Mouse (Mus musculus): ENCODE measurements around the gene Hdgfl3. TPM values are rescaled to one million over a fixed set of nuclear protein-coding genes. Genes with fewer than 3 reads are reported as not detected.

The Hdgfl3 gene
- total RNA-seq, 2 experiments from 2014 or later = 1.3 to 2.6 TPM

- intact Hi-C loops (cut with DNase I) = loop anchor here (5.0 kb wide), 1 partner anchor 74 kb away; the partner anchor contains the start of gene 3110040N11Rik
- DNase-seq = no peak
- Histone ChIP-seq H3K4me3 (peak overlapping the region; percentile 83), H3K27ac (peak overlapping the region; percentile 75)
- no peak for TF ChIP-seq CTCF (IDR thresholded peaks at IDR 0.05)
Observed at GRCm38 (mm10) chr7:81861461-81861860, 72.8 kb downstream of the Hdgfl3 start.

- H3K4me3 ChIP-seq = peak overlapping the region; percentile 83
- no peak for TF ChIP-seq CTCF (IDR thresholded peaks at IDR 0.05)
- intact Hi-C loops (cut with DNase I) = loop anchor here (5.0 kb wide), 1 partner anchor 74 kb away; the partner anchor contains the start of gene 3110040N11Rik
- peak overlapping the region; percentile 75; the same call in 1 of the 2 replicates for H3K27ac ChIP-seq
- no peak for DNase-seq
Observed at GRCm38 (mm10) chr7:81860996-81861395, 73.3 kb downstream of the Hdgfl3 start.

DNA sequence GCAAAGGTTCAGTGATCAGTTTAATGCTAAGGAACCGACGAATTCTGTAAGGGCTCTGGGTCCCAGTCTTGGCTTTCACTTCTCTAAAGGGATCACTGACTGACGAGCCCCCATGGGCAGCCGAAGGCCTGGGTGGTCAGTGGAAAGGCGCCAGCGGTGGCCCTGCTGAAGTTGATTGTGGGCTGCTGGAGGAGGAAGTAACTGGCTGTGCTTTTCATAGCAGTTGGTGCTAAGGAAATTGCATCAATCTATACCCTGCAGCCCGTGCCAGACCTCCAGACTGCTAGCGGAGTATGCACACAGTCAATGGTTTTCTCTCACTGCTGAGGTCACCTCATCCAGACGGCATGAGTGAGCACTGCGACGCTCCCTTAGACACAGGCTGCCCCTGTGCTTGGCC lies 74.2 kb downstream of the Hdgfl3 start:
- intact Hi-C loops (cut with DNase I) = loop anchor here (5.0 kb wide), 1 partner anchor 73 kb away; the partner anchor contains the start of gene 3110040N11Rik
- TF ChIP-seq CTCF (IDR thresholded peaks at IDR 0.05) = no peak
- DNase-seq = peak; percentile 58
- H3K4me3 ChIP-seq = peak overlapping the region; percentile 83
- H3K27ac ChIP-seq = peak overlapping the region; percentile 82

- H3K4me3 ChIP-seq = peak within 1 kb of the TSS; percentile 83
- no peak for TF ChIP-seq CTCF (IDR thresholded peaks at IDR 0.05)
- intact Hi-C loops (cut with DNase I) = no loop called here
- peak; percentile 63 for DNase-seq
- H3K27ac ChIP-seq = peak within 1 kb of the TSS; percentile 82
Observed at GRCm38 (mm10) chr7:81858968-81859721, 75.1 kb downstream of the Hdgfl3 start, which contains the start of gene Tm6sf1. Tm6sf1 (plus strand) TSS chr7:81859001.

DNA sequence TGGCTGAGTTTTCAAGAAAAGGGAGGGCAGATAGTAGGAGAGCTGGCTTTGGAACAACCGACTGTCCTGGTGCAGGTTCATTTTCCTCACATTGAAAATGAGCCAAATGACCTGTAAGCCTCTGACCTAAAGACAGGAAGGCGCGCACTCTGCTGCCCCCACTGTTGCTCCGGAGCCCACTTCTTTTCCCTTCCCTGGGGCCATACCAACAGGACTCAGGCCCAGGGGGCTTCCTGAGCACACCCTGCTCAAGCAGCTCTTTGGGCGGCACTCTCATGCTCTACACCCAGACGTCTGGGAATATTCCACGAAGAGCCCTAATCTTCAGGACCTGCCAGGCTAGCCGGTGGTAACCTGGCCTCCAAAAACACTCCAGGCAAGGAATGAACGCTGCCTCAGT lies 76.0 kb downstream of the Hdgfl3 start:
- no peak for DNase-seq
- TF ChIP-seq CTCF (IDR thresholded peaks at IDR 0.05) = no peak
- Histone ChIP-seq H3K4me3 (peak overlapping the region; percentile 83), H3K27ac (peak overlapping the region; percentile 82; the same call in 1 of the 2 replicates)
- intact Hi-C loops (cut with DNase I) = no loop called here

DNA sequence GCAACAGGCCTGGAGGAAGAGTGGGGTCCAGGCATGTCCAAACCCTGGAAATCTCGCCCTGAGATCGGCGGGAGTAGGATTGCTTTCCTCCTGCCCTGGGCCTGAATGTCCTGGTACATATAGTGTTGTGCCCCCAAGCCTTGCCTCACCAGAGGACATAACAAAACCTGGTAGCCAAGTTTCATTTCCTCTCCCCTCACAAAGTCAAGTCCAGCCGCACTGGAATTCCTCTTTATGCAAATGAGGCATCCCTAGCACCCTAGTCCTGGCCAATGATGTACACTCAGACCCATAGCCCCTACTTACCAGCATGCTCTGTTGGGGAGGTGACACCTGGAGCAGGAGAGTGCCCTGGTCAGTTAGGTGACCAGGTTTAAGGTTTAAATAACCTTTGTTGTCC lies 78.1 kb downstream of the Hdgfl3 start:
- intact Hi-C loops (cut with DNase I) = no loop called here
- DNase-seq = no peak
- no peak for TF ChIP-seq CTCF (IDR thresholded peaks at IDR 0.05)
- H3K27ac ChIP-seq = no peak overlapping the region
- no peak overlapping the region for H3K4me3 ChIP-seq

DNA sequence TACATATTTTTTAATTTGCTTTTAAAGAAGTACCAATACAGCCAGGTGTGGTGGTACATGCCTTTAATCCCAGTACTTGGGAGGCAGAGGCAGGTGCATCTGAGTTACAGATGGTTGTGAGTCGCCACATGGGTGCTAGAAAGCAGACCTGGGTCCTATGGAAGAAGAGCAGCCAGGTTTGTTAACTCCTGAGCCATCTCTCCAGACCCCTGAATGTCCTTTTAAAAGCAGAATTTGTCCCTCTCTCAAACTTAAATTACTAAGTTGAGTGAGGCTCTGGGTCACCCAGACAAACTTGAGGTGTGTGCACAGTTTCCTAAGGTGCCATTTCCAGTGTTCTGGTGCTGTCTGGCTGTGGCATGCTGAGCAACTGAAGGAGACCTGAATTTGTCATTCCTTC lies 78.6 kb downstream of the Hdgfl3 start, which contains the start of gene Gm10160:
Gene Gm10160, minus strand, starts transcription at position 101 of the 400 bp plus-strand sequence.
- intact Hi-C loops (cut with DNase I) = no loop called here
- H3K4me3 ChIP-seq = no peak within 1 kb of the TSS
- H3K27ac ChIP-seq = no peak within 1 kb of the TSS

GRCm38 (mm10) chr7:81854568-81855307 lies 79.5 kb downstream of the Hdgfl3 start:
- no peak for DNase-seq
- intact Hi-C loops (cut with DNase I) = no loop called here
- no peak overlapping the region for H3K27ac ChIP-seq
- H3K4me3 ChIP-seq = no peak overlapping the region
- no peak for TF ChIP-seq CTCF (IDR thresholded peaks at IDR 0.05)

More for the DNA sequence above, 78.6 kb downstream of the Hdgfl3 start, which contains the start of gene Gm10160:
- DNase-seq = no peak
- TF ChIP-seq CTCF (IDR thresholded peaks at IDR 0.05) = no peak

GRCm38 (mm10) chr7:81851706-81852105 lies 82.6 kb downstream of the Hdgfl3 start:
- TF ChIP-seq CTCF (IDR thresholded peaks at IDR 0.05) = no peak
- H3K27ac ChIP-seq = peak overlapping the region; percentile 24; the same call in 1 of the 2 replicates
- intact Hi-C loops (cut with DNase I) = no loop called here
- H3K4me3 ChIP-seq = no peak overlapping the region
- no peak for DNase-seq

DNA sequence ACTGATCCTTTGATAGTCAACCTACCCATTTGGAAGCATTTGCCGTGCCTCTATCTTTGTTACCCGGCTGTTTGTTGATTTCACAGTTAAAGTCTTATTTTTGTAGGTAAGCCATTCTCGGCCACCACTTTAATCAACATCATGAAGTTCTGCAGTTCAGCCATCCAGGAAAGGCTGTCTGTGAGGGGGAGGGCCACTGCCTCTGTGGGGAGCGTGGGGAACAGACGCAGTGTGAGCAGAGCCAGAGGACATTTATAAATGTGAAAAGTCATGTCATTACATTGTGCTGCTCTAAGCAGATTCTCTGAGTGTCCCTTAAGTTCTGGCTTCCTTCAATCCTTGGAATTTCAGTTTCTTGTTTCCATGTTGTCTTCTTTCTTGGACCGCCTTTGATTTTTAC lies 84.1 kb downstream of the Hdgfl3 start:
- DNase-seq = no peak
- H3K27ac ChIP-seq = peak overlapping the region; percentile 35
- intact Hi-C loops (cut with DNase I) = no loop called here

DNA sequence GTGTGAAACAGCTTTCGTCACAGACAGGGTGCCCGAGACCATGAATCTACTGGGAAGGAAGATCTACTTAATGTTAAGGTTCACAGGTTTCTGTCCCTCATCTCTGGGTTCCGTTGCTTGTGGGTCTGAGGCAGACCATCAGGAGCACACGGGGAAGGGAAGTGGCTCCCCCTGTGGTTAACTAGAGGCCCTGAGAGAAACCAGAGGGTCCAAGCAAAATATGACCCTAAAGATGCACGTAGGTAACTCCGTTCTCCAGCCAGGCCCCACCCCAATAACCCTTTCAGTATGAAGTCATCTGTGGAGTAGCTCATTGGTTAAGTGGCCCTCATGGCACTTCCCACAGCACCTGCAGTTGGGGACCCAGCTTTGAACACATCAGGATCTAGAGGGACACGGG lies 84.6 kb downstream of the Hdgfl3 start:
- intact Hi-C loops (cut with DNase I) = no loop called here
- peak overlapping the region; percentile 35 for H3K27ac ChIP-seq
- TF ChIP-seq CTCF (IDR thresholded peaks at IDR 0.05) = no peak
- no peak overlapping the region for H3K4me3 ChIP-seq
- no peak for DNase-seq

More for the DNA sequence above, 84.1 kb downstream of the Hdgfl3 start:
- TF ChIP-seq CTCF (IDR thresholded peaks at IDR 0.05) = no peak
- no peak overlapping the region for H3K4me3 ChIP-seq

GRCm38 (mm10) chr7:81849214-81849613 lies 85.1 kb downstream of the Hdgfl3 start:
- H3K27ac ChIP-seq = peak overlapping the region; percentile 35; the same call in 1 of the 2 replicates
- no peak for DNase-seq
- intact Hi-C loops (cut with DNase I) = no loop called here
- TF ChIP-seq CTCF (IDR thresholded peaks at IDR 0.05) = no peak
- no peak overlapping the region for H3K4me3 ChIP-seq

DNA sequence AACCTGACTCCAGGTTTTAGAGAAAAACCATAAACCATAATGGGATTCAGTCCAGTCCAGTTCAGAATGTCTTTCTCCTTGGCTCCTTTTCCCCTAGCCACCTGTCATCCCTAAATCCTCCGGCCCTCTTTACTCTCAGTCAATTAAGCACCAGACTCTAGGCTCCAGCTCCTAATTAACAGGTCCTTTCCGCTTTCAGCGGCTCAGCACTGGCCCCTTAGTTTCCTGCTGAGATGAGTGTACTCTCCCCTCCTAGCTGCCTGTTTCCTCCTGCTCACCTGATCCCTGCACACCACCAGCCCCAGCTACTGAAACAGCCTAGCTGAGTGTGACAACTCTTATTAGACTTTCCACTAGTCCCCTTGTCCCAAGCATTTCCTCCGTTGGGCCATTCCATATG lies 86.5 kb downstream of the Hdgfl3 start:
- no peak for TF ChIP-seq CTCF (IDR thresholded peaks at IDR 0.05)
- Histone ChIP-seq H3K4me3 (no peak overlapping the region), H3K27ac (no peak overlapping the region)
- intact Hi-C loops (cut with DNase I) = no loop called here
- no peak for DNase-seq
